Mouse (Mus musculus): ENCODE results near the gene Gpt2. TPM values are rescaled to one million over a fixed set of nuclear protein-coding genes. Genes with fewer than 3 reads are reported as not detected.

Gene Gpt2
- polyA plus RNA-seq (2015; fragmentation: Nextera tagmentation; extraction: Ambion mirVana) = 13.8 and 15.5 TPM in 2 replicates

DNA sequence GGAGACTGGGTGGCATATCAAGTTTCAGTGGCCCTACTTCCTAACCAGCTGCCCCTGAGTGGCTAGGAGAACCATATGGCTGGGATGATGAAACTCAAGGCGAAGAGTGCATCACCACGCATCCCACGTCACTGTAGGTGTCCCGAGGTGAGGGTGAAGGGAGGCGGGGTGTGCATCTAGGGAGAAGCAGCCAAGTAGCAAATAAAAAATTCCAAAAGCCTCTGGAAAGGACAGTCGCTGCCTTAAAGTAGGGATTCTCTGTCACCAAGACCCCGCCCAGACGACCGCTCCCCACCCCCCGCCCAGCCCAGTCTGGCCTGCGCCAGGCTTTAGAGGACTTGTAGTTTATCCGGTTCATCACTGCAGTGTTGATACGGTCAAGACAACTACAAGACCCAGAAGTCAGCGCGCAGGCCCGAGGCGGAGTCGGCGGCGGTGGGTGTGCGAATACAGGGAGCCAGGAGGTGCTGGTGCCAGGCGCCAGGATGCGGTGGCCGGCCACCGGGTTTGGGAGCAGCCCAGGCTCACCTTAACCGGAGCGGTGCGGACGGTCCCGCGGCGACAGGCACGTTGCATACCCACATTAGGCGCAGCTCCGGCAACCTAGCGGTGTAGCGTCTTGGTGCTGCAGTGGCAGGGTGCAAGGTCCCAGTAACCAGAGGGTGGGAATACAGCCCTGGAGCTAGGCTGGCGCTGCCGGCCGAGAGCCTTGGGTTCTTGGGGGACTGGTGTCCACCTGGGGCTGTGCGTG lies at the start of gene Gpt2:
Gpt2 (plus strand) TSS at position 452 of the 751 bp plus-strand sequence.
- WGBS = under 1% methylated on average over 41 of the region's 41 CpGs
- peak within 1 kb of the TSS; percentile 17; the same call in 1 of the 2 replicates for H3K27ac ChIP-seq (ENCODE audit: low read length)
- ATAC-seq (ENCODE audit: low read depth) = peak; percentile 99
- H3K4me3 ChIP-seq (ENCODE audit: low read length) = peak within 1 kb of the TSS; percentile 77
- H3K4me2 ChIP-seq (ENCODE audit: low read depth, low read length) = peak within 1 kb of the TSS; percentile 99
- no peaks in the 10 kb centered on the region for H3K9me3 ChIP-seq (ENCODE audit: control insufficient read depth, low read length)
- no peaks in the 10 kb centered on the region for H3K36me3 ChIP-seq (ENCODE audit: control insufficient read depth, insufficient read depth, low read length)
- H3K4me1 ChIP-seq (replicated peaks; ENCODE audit: control insufficient read depth, insufficient read depth, low read length) = peaks cover 10% of the 10 kb centered on the region
- H3K27me3 ChIP-seq (ENCODE audit: control insufficient read depth, insufficient read depth, low read depth, low read length) = no peaks in the 10 kb centered on the region
- peak within 1 kb of the TSS; percentile 78 for H3K9ac ChIP-seq (ENCODE audit: low read length)

- Histone ChIP-seq H3K4me3 (ENCODE audit: low read length) (no peak overlapping the region), H3K9me3 (ENCODE audit: control insufficient read depth, low read length) (no peaks in the 10 kb centered on the region), H3K4me1 (replicated peaks; ENCODE audit: control insufficient read depth, insufficient read depth, low read length) (no peaks in the 10 kb centered on the region), H3K27me3 (ENCODE audit: control insufficient read depth, insufficient read depth, low read depth, low read length) (no peaks in the 10 kb centered on the region), H3K36me3 (ENCODE audit: control insufficient read depth, insufficient read depth, low read length) (no peaks in the 10 kb centered on the region), H3K27ac (ENCODE audit: low read length) (no peak overlapping the region), H3K4me2 (ENCODE audit: low read depth, low read length) (no peak overlapping the region), H3K9ac (ENCODE audit: low read length) (no peak overlapping the region)
- no peak for ATAC-seq (ENCODE audit: low read depth)
These were observed 48.3 kb upstream of the Gpt2 start for GRCm38 (mm10) chr8:85444092-85444491.

- no peak for ATAC-seq (ENCODE audit: low read depth)
- no peaks in the 10 kb centered on the region for H3K27me3 ChIP-seq (ENCODE audit: control insufficient read depth, insufficient read depth, low read depth, low read length)
- no peaks in the 10 kb centered on the region for H3K9me3 ChIP-seq (ENCODE audit: control insufficient read depth, low read length)
- H3K4me1 ChIP-seq (replicated peaks; ENCODE audit: control insufficient read depth, insufficient read depth, low read length) = no peaks in the 10 kb centered on the region
- no peak overlapping the region for H3K4me3 ChIP-seq (ENCODE audit: low read length)
- no peak overlapping the region for H3K9ac ChIP-seq (ENCODE audit: low read length)
- no peak overlapping the region for H3K4me2 ChIP-seq (ENCODE audit: low read depth, low read length)
- H3K27ac ChIP-seq (ENCODE audit: low read length) = no peak overlapping the region
- WGBS = 77% methylated on average over 15 of the region's 15 CpGs
- H3K36me3 ChIP-seq (ENCODE audit: control insufficient read depth, insufficient read depth, low read length) = no peaks in the 10 kb centered on the region
These were observed 46.3 kb upstream of the Gpt2 start for GRCm38 (mm10) chr8:85445936-85446685.

GRCm38 (mm10) chr8:85450335-85450734 lies 42.0 kb upstream of the Gpt2 start:
- no peak overlapping the region for H3K4me2 ChIP-seq (ENCODE audit: low read depth, low read length)
- H3K4me3 ChIP-seq (ENCODE audit: low read length) = no peak overlapping the region
- H3K36me3 ChIP-seq (ENCODE audit: control insufficient read depth, insufficient read depth, low read length) = no peaks in the 10 kb centered on the region
- 72% methylated on average over 3 of the region's 3 CpGs for WGBS
- no peak for ATAC-seq (ENCODE audit: low read depth)
- H3K27me3 ChIP-seq (ENCODE audit: control insufficient read depth, insufficient read depth, low read depth, low read length) = no peaks in the 10 kb centered on the region
- no peaks in the 10 kb centered on the region for H3K4me1 ChIP-seq (replicated peaks; ENCODE audit: control insufficient read depth, insufficient read depth, low read length)
- no peaks in the 10 kb centered on the region for H3K9me3 ChIP-seq (ENCODE audit: control insufficient read depth, low read length)
- no peak overlapping the region for H3K9ac ChIP-seq (ENCODE audit: low read length)
- H3K27ac ChIP-seq (ENCODE audit: low read length) = no peak overlapping the region

- peak; percentile 47; the same call in 1 of the 2 replicates for ATAC-seq (ENCODE audit: low read depth)
- no peaks in the 10 kb centered on the region for H3K4me1 ChIP-seq (replicated peaks; ENCODE audit: control insufficient read depth, insufficient read depth, low read length)
- WGBS = 15% methylated on average over 14 of the region's 14 CpGs
These were observed 40.0 kb upstream of the Gpt2 start for GRCm38 (mm10) chr8:85452328-85452727.

GRCm38 (mm10) chr8:85453256-85453655 lies 39.1 kb upstream of the Gpt2 start:
- Histone ChIP-seq H3K9me3 (ENCODE audit: control insufficient read depth, low read length) (no peaks in the 10 kb centered on the region), H3K4me1 (replicated peaks; ENCODE audit: control insufficient read depth, insufficient read depth, low read length) (no peaks in the 10 kb centered on the region), H3K4me2 (ENCODE audit: low read depth, low read length) (no peak overlapping the region), H3K9ac (ENCODE audit: low read length) (0 out of 2 replicates have a peak overlapping the region, but pooled peaks have one; percentile 7), H3K27me3 (ENCODE audit: control insufficient read depth, insufficient read depth, low read depth, low read length) (no peaks in the 10 kb centered on the region), H3K4me3 (ENCODE audit: low read length) (no peak overlapping the region), H3K36me3 (ENCODE audit: control insufficient read depth, insufficient read depth, low read length) (no peaks in the 10 kb centered on the region), H3K27ac (ENCODE audit: low read length) (no peak overlapping the region)
- 87% methylated on average over 2 of the region's 2 CpGs for WGBS
- no peak for ATAC-seq (ENCODE audit: low read depth)

More at GRCm38 (mm10) chr8:85452328-85452727, 40.0 kb upstream of the Gpt2 start:
- Histone ChIP-seq H3K4me3 (ENCODE audit: low read length) (peak overlapping the region; percentile 23; the same call in 1 of the 2 replicates), H3K9me3 (ENCODE audit: control insufficient read depth, low read length) (no peaks in the 10 kb centered on the region), H3K27me3 (ENCODE audit: control insufficient read depth, insufficient read depth, low read depth, low read length) (no peaks in the 10 kb centered on the region), H3K36me3 (ENCODE audit: control insufficient read depth, insufficient read depth, low read length) (no peaks in the 10 kb centered on the region), H3K9ac (ENCODE audit: low read length) (no peak overlapping the region), H3K27ac (ENCODE audit: low read length) (no peak overlapping the region), H3K4me2 (ENCODE audit: low read depth, low read length) (peak overlapping the region; percentile 52)

DNA sequence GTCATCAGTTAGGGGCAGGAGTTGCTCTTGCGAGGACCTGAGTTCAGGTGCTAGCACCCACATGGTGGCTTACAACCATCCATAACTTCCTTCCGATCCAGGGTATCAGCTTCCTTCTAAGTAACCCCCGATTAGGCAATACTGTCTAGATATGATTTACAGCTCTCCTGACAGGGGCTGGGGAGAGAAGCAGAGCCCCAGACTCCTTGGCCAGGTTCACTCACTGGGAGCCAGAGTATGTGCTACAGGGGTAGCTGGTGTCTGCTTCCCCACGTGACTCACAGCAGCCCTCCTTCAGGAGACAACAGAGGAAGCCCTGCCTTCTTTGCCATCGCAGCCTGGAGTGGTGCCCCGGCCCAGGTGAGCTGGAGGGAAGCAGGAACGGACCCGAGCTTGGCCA lies 37.6 kb upstream of the Gpt2 start:
- Histone ChIP-seq H3K9ac (ENCODE audit: low read length) (no peak overlapping the region), H3K36me3 (ENCODE audit: control insufficient read depth, insufficient read depth, low read length) (no peaks in the 10 kb centered on the region), H3K9me3 (ENCODE audit: control insufficient read depth, low read length) (no peaks in the 10 kb centered on the region), H3K4me2 (ENCODE audit: low read depth, low read length) (no peak overlapping the region), H3K27me3 (ENCODE audit: control insufficient read depth, insufficient read depth, low read depth, low read length) (no peaks in the 10 kb centered on the region), H3K4me1 (replicated peaks; ENCODE audit: control insufficient read depth, insufficient read depth, low read length) (no peaks in the 10 kb centered on the region), H3K4me3 (ENCODE audit: low read length) (no peak overlapping the region), H3K27ac (ENCODE audit: low read length) (no peak overlapping the region)
- WGBS = 49% methylated on average over 8 of the region's 8 CpGs
- no peak for ATAC-seq (ENCODE audit: low read depth)

DNA sequence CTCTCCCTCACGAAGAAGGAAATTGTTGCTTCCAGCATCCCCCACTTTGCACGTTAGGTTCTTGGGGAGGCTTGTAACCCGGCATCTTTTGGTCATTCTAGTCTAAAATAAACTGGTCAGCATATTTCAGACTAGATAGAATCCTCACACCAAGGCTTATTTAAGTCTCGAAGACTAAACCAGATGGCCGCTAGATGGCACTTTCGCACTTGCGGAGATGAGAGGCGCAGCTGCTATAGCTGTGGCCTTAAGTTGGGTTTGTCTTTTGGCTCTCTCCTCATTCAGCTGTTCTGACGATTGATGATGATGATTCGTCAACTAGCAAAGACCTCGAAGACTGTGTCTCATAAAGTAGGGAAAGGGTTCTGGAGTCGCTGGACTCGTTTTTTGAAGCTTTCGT lies 35.8 kb upstream of the Gpt2 start:
- Histone ChIP-seq H3K9me3 (ENCODE audit: control insufficient read depth, low read length) (no peaks in the 10 kb centered on the region), H3K4me3 (ENCODE audit: low read length) (no peak overlapping the region), H3K27me3 (ENCODE audit: control insufficient read depth, insufficient read depth, low read depth, low read length) (no peaks in the 10 kb centered on the region), H3K4me1 (replicated peaks; ENCODE audit: control insufficient read depth, insufficient read depth, low read length) (no peaks in the 10 kb centered on the region), H3K4me2 (ENCODE audit: low read depth, low read length) (no peak overlapping the region), H3K36me3 (ENCODE audit: control insufficient read depth, insufficient read depth, low read length) (no peaks in the 10 kb centered on the region), H3K27ac (ENCODE audit: low read length) (no peak overlapping the region), H3K9ac (ENCODE audit: low read length) (no peak overlapping the region)
- 7% methylated on average over 14 of the region's 14 CpGs for WGBS
- ATAC-seq (ENCODE audit: low read depth) = peak; percentile 68; the same call in 1 of the 2 replicates

GRCm38 (mm10) chr8:85459582-85459981 lies 32.8 kb upstream of the Gpt2 start:
- WGBS = 56% methylated on average over 3 of the region's 3 CpGs
- no peaks in the 10 kb centered on the region for H3K27me3 ChIP-seq (ENCODE audit: control insufficient read depth, insufficient read depth, low read depth, low read length)
- no peak for ATAC-seq (ENCODE audit: low read depth)
- no peaks in the 10 kb centered on the region for H3K9me3 ChIP-seq (ENCODE audit: control insufficient read depth, low read length)
- no peak overlapping the region for H3K9ac ChIP-seq (ENCODE audit: low read length)
- no peaks in the 10 kb centered on the region for H3K4me1 ChIP-seq (replicated peaks; ENCODE audit: control insufficient read depth, insufficient read depth, low read length)
- H3K36me3 ChIP-seq (ENCODE audit: control insufficient read depth, insufficient read depth, low read length) = no peaks in the 10 kb centered on the region
- H3K27ac ChIP-seq (ENCODE audit: low read length) = no peak overlapping the region
- no peak overlapping the region for H3K4me3 ChIP-seq (ENCODE audit: low read length)
- no peak overlapping the region for H3K4me2 ChIP-seq (ENCODE audit: low read depth, low read length)

Measured in lung, embryonic 16.5 days (tissue).